Mouse (Mus musculus): ENCODE data around the gene Ces1b.

The Ces1b gene

GRCm38 (mm10) chr8:93079887-93080286, at the start of gene Ces1b:
Gene Ces1b (minus strand): TSS chr8:93080017.
- DNase-seq (ENCODE audit: low spot score in 2 of 2), result no peak

GRCm38 (mm10) chr8:93126476-93126875, 46.7 kb upstream of the Ces1b start:
- DNase-seq (ENCODE audit: low spot score in 2 of 2), result peak in 1 of 2 experiments; percentile 6

GRCm38 (mm10) chr8:93122005-93122404, 42.2 kb upstream of the Ces1b start:
- DNase-seq (ENCODE audit: low spot score in 2 of 2), result no peak

GRCm38 (mm10) chr8:93095376-93095775, 15.6 kb upstream of the Ces1b start:
- peak; percentile 44 to 60 for DNase-seq (ENCODE audit: low spot score in 2 of 2)

- no peak for DNase-seq (ENCODE audit: low spot score in 2 of 2)
Measured at GRCm38 (mm10) chr8:93091324-93091723, 11.5 kb upstream of the Ces1b start.

- no peak for DNase-seq (ENCODE audit: low spot score in 2 of 2)
Measured at GRCm38 (mm10) chr8:93088686-93089122, 8.9 kb upstream of the Ces1b start.

- no peak for DNase-seq (ENCODE audit: low spot score in 2 of 2)
Measured at GRCm38 (mm10) chr8:93088193-93088592, 8.4 kb upstream of the Ces1b start.

GRCm38 (mm10) chr8:93075251-93075650, 4.6 kb downstream of the Ces1b start:
- no peak for DNase-seq (ENCODE audit: low spot score in 2 of 2)

GRCm38 (mm10) chr8:93063416-93064117, 16.2 kb downstream of the Ces1b start:
- no peak for DNase-seq (ENCODE audit: low spot score in 2 of 2)

- DNase-seq (ENCODE audit: low spot score in 2 of 2), result peak; percentile 73 to 77
Measured at GRCm38 (mm10) chr8:93059185-93059584, 20.6 kb downstream of the Ces1b start.

- no peak for DNase-seq (ENCODE audit: low spot score in 2 of 2)
Measured at GRCm38 (mm10) chr8:93055238-93055637, 24.6 kb downstream of the Ces1b start.

GRCm38 (mm10) chr8:93048510-93049416, 31.1 kb downstream of the Ces1b start:
- DNase-seq (ENCODE audit: low spot score in 2 of 2), result peak; percentile 23 to 27

GRCm38 (mm10) chr8:93048092-93048491, 31.7 kb downstream of the Ces1b start, which contains the start of gene Ces1a:
Gene Ces1a (minus strand): TSS chr8:93048192.
- no peak for DNase-seq (ENCODE audit: low spot score in 2 of 2)

- DNase-seq (ENCODE audit: low spot score in 2 of 2), result no peak
Measured at GRCm38 (mm10) chr8:93043083-93043482, 36.7 kb downstream of the Ces1b start.

- no peak for DNase-seq (ENCODE audit: low spot score in 2 of 2)
Measured at GRCm38 (mm10) chr8:93040776-93041567, 38.8 kb downstream of the Ces1b start.

GRCm38 (mm10) chr8:93040256-93040655, 39.6 kb downstream of the Ces1b start:
- peak; percentile 29 to 45 for DNase-seq (ENCODE audit: low spot score in 2 of 2)

GRCm38 (mm10) chr8:93038831-93039230, 41.0 kb downstream of the Ces1b start:
- DNase-seq (ENCODE audit: low spot score in 2 of 2), result no peak

GRCm38 (mm10) chr8:93030664-93031063, 49.2 kb downstream of the Ces1b start:
- no peak for DNase-seq (ENCODE audit: low spot score in 2 of 2)

GRCm38 (mm10) chr8:93021738-93022137, 58.1 kb downstream of the Ces1b start:
- no peak for DNase-seq (ENCODE audit: low spot score in 2 of 2)

GRCm38 (mm10) chr8:93014300-93014699, 65.5 kb downstream of the Ces1b start:
- no peak for DNase-seq (ENCODE audit: low spot score in 2 of 2)

GRCm38 (mm10) chr8:93012226-93012625, 67.6 kb downstream of the Ces1b start:
- DNase-seq (ENCODE audit: low spot score in 2 of 2), result no peak

- DNase-seq (ENCODE audit: low spot score in 2 of 2), result peak; percentile 92 to 94
Measured at GRCm38 (mm10) chr8:93011439-93011838, 68.4 kb downstream of the Ces1b start.

Data from right cerebral cortex, adult 2 months (tissue).